27 mouse cellular contexts compared by ENCODE assay signal in genomic region chr9:33954319-33954718, GRCm38 (mm10).
"Had no signal": no experiment of that assay in that cellular context is flagged by ENCODE, and none has a peak within 500 bp of the region (broad histone marks: within the 10 kb centered on the region; RNA-seq: fewer than 3 reads in every experiment).

No protein-coding gene starts in this region.

- H3K4me1 ChIP-seq: heart, embryonic 13.5 days; heart, embryonic 15.5 days; hindbrain, embryonic 13.5 days; hindbrain, embryonic 15.5 days; kidney, embryonic 15.5 days; limb, embryonic 13.5 days; limb, embryonic 15.5 days; liver, embryonic 12.5 days had no signal

- H3K4me3 ChIP-seq: heart, adult 2 months; heart, embryonic 13.5 days; heart, embryonic 15.5 days; hindbrain, embryonic 13.5 days; hindbrain, embryonic 15.5 days; kidney, embryonic 15.5 days; limb, embryonic 13.5 days; limb, embryonic 15.5 days; liver, embryonic 12.5 days had no signal

- H3K27me3 ChIP-seq: heart, embryonic 13.5 days; heart, embryonic 15.5 days; hindbrain, embryonic 13.5 days; hindbrain, embryonic 15.5 days; kidney, embryonic 15.5 days; limb, embryonic 13.5 days; limb, embryonic 15.5 days; liver, embryonic 12.5 days had no signal

- H3K9ac ChIP-seq: heart, embryonic 13.5 days; heart, embryonic 15.5 days; hindbrain, embryonic 13.5 days; hindbrain, embryonic 15.5 days; kidney, embryonic 15.5 days; limb, embryonic 13.5 days; limb, embryonic 15.5 days; liver, embryonic 12.5 days; liver, embryonic 14.5 days had no signal

- H3K27ac ChIP-seq: heart, adult 2 months; heart, embryonic 13.5 days; heart, embryonic 15.5 days; hindbrain, embryonic 13.5 days; hindbrain, embryonic 15.5 days; hindbrain, postnatal 0 days; kidney, embryonic 15.5 days; kidney, postnatal 0 days; limb, embryonic 13.5 days; limb, embryonic 15.5 days; liver, embryonic 12.5 days; liver, embryonic 14.5 days had no signal

- H3K9me3 ChIP-seq: heart, embryonic 13.5 days; heart, embryonic 15.5 days; hindbrain, embryonic 13.5 days; hindbrain, embryonic 15.5 days; kidney, embryonic 15.5 days; limb, embryonic 13.5 days; limb, embryonic 15.5 days; liver, embryonic 12.5 days had no signal

- ATAC-seq: hindbrain, postnatal 0 days; intestine, embryonic 16.5 days; liver, embryonic 12.5 days had no signal

- H3K36me3 ChIP-seq: heart, embryonic 13.5 days; heart, embryonic 15.5 days; hindbrain, embryonic 13.5 days; hindbrain, embryonic 15.5 days; kidney, embryonic 15.5 days; limb, embryonic 13.5 days; limb, embryonic 15.5 days; liver, embryonic 12.5 days had no signal

- H3K4me2 ChIP-seq: heart, embryonic 11.5 days; heart, embryonic 13.5 days; heart, embryonic 15.5 days; hindbrain, embryonic 13.5 days; hindbrain, embryonic 15.5 days; kidney, embryonic 15.5 days; limb, embryonic 13.5 days; limb, embryonic 15.5 days; liver, embryonic 12.5 days had no signal

- DNase-seq: gastrocnemius, postnatal 14 days; gastrocnemius, postnatal 36 days; heart, adult 11 months; heart, adult 2 months; heart, postnatal 14 days; heart, postnatal 36 days; kidney, adult 11 months; kidney, adult 2 months; kidney, adult 9 months; kidney, postnatal 14 days; kidney, postnatal 36 days; layer of hippocampus, adult 9-11 months; layer of hippocampus, postnatal 36 days; left cerebral cortex, postnatal 4 days had no signal
